Mouse (Mus musculus): ENCODE data around the gene Sox11.

The Sox11 gene

GRCm38 (mm10) chr12:27335356-27336055, 6.9 kb downstream of the Sox11 start:
- DNase-seq: no peak

GRCm38 (mm10) chr12:27333590-27333989, 8.8 kb downstream of the Sox11 start:
- no peak for DNase-seq

- no peak for DNase-seq
Observed at GRCm38 (mm10) chr12:27323423-27323822, 19.0 kb downstream of the Sox11 start.

- DNase-seq: no peak
Observed at GRCm38 (mm10) chr12:27320705-27321104, 21.7 kb downstream of the Sox11 start.

GRCm38 (mm10) chr12:27312985-27313384, 29.4 kb downstream of the Sox11 start:
- DNase-seq: no peak

- no peak for DNase-seq
Observed at GRCm38 (mm10) chr12:27311854-27312466, 30.4 kb downstream of the Sox11 start.

- no peak for DNase-seq
Observed at GRCm38 (mm10) chr12:27311316-27311832, 31.0 kb downstream of the Sox11 start.

- peak; percentile 4 for DNase-seq
Observed at GRCm38 (mm10) chr12:27310703-27311102, 31.7 kb downstream of the Sox11 start.

- no peak for DNase-seq
Observed at GRCm38 (mm10) chr12:27309969-27310368, 32.4 kb downstream of the Sox11 start.

GRCm38 (mm10) chr12:27304713-27305437, 37.5 kb downstream of the Sox11 start:
- DNase-seq: no peak

- no peak for DNase-seq
Observed at GRCm38 (mm10) chr12:27303190-27303589, 39.2 kb downstream of the Sox11 start.

GRCm38 (mm10) chr12:27298721-27299120, 43.7 kb downstream of the Sox11 start:
- DNase-seq: no peak

- no peak for DNase-seq
Observed at GRCm38 (mm10) chr12:27294191-27294590, 48.2 kb downstream of the Sox11 start.

GRCm38 (mm10) chr12:27293736-27294135, 48.6 kb downstream of the Sox11 start:
- no peak for DNase-seq

GRCm38 (mm10) chr12:27293208-27293607, 49.2 kb downstream of the Sox11 start:
- no peak for DNase-seq
